Mouse (Mus musculus) CH12.LX (cell line): ENCODE measurements around the gene Dusp27. TPM values are rescaled to one million over a fixed set of nuclear protein-coding genes. Genes with fewer than 3 reads are reported as not detected.

ENCODE experiments used
- DNase-seq: peaks from one replicate; pipeline ENCODE4 v3.0.0-alpha.2; 2013; ENCODE audit errors: extremely low read depth
- H3K27ac ChIP-seq: 2 replicates; pipeline ENCODE4 v1.5.1; 2012; ENCODE audit warnings: low read depth, mild to moderate bottlenecking, control low read depth, moderate library complexity; ENCODE audit not compliant: insufficient read depth
- H3K27me3 ChIP-seq: replicated peaks from 2 replicates; pipeline ENCODE3; 2012; ENCODE audit warnings: inconsistent platforms
- H3K36me3 ChIP-seq, 2 experiments: replicated peaks in 1 of 2; 2 replicates each; pipeline versions ENCODE3 to v1.6.1; 2012; ENCODE audit warnings: inconsistent platforms in 1 of 2, low read length in 1 of 2, mild to moderate bottlenecking in 1 of 2, mixed read lengths in 1 of 2, moderate library complexity in 1 of 2; ENCODE audit not compliant: control insufficient read depth in 1 of 2, insufficient read depth in 1 of 2
- H3K4me1 ChIP-seq, 2 experiments: 2 replicates each; pipeline ENCODE4 v1.6.1; 2012; ENCODE audit warnings: inconsistent platforms in 1 of 2, moderate library complexity in 1 of 2; ENCODE audit not compliant: insufficient read depth in 2 of 2, control insufficient read depth in 1 of 2
- H3K4me2 ChIP-seq: 2 replicates; pipeline ENCODE4 v1.6.1; 2012; ENCODE audit warnings: low read depth, mild to moderate bottlenecking, control low read depth; ENCODE audit not compliant: poor library complexity, insufficient read depth, severe bottlenecking
- H3K4me3 ChIP-seq, 3 experiments: fragments of 150-350 bp in 1 of 3; sonication (generic) in 1 of 3; replicated peaks in 1 of 3; 2 replicates each; pipeline versions ENCODE3 to v1.5.1; 2011 to 2012; ENCODE audit warnings: low read depth in 2 of 3, low read length in 2 of 3, mild to moderate bottlenecking in 2 of 3, moderate library complexity in 2 of 3, control low read depth in 1 of 3, improper control_type of control experiment in 1 of 3, inconsistent platforms in 1 of 3, mixed read lengths in 1 of 3; ENCODE audit not compliant: poor library complexity in 1 of 3
- H3K79me2 ChIP-seq: replicated peaks from 2 replicates; pipeline ENCODE4 v1.6.1; 2012; ENCODE audit warnings: mild to moderate bottlenecking, moderate library complexity; ENCODE audit not compliant: control insufficient read depth, poor library complexity, insufficient read depth, severe bottlenecking; ENCODE audit errors: extremely low read depth
- H3K9ac ChIP-seq: 2 replicates; pipeline ENCODE4 v1.6.1; 2012; ENCODE audit warnings: low read depth, mild to moderate bottlenecking, control low read depth, moderate library complexity; ENCODE audit not compliant: insufficient read depth
- H3K9me3 ChIP-seq: replicated peaks from 2 replicates; pipeline ENCODE3; 2012; ENCODE audit warnings: low read length, inconsistent platforms, mixed read lengths
- BHLHE40 ChIP-seq: IDR thresholded peaks from 2 replicates; pipeline ENCODE4 v1.6.1; 2011; ENCODE audit warnings: mild to moderate bottlenecking, low read depth, low read length, improper control_type of control experiment
- CHD2 ChIP-seq: IDR thresholded peaks from 2 replicates; pipeline ENCODE4 v1.6.1; 2011; ENCODE audit warnings: low read length, improper control_type of control experiment
- CTCF ChIP-seq, 2 experiments: IDR thresholded peaks in 1 of 2; conservative IDR thresholded peaks in 1 of 2; 2 replicates each; pipeline ENCODE4 v1.5.1; 2011 to 2012; ENCODE audit warnings: low read depth in 2 of 2, low read length in 2 of 2, improper control_type of control experiment in 1 of 2, inconsistent platforms in 1 of 2, mild to moderate bottlenecking in 1 of 2, moderate library complexity in 1 of 2
- E2F4 ChIP-seq: IDR thresholded peaks from 2 replicates; pipeline ENCODE4 v1.6.1; 2011; ENCODE audit warnings: low read depth, low read length, improper control_type of control experiment; ENCODE audit not compliant: insufficient replicate concordance
- ELF1 ChIP-seq: IDR thresholded peaks from 2 replicates; pipeline ENCODE4 v1.6.1; 2014; ENCODE audit warnings: low read depth, mild to moderate bottlenecking, inconsistent platforms, low read length, improper control_type of control experiment
- JUN ChIP-seq: IDR thresholded peaks from 2 replicates; pipeline ENCODE4 v1.6.1; 2011; ENCODE audit warnings: low read depth, mild to moderate bottlenecking, low read length, improper control_type of control experiment, moderate library complexity; ENCODE audit not compliant: insufficient read depth
- JUND ChIP-seq: conservative IDR thresholded peaks from 2 replicates; pipeline ENCODE4 v1.6.1; 2011; ENCODE audit warnings: low read depth, low read length, improper control_type of control experiment
- MAFK ChIP-seq: IDR thresholded peaks from 2 replicates; pipeline ENCODE4 v1.6.1; 2011; ENCODE audit warnings: low read length, improper control_type of control experiment; ENCODE audit not compliant: insufficient replicate concordance
- MAX ChIP-seq: IDR thresholded peaks from 2 replicates; pipeline ENCODE4 v1.6.1; 2011; ENCODE audit warnings: low read length, improper control_type of control experiment
- MYC ChIP-seq: IDR thresholded peaks from 2 replicates; pipeline ENCODE4 v1.6.1; 2011; ENCODE audit warnings: low read depth, mild to moderate bottlenecking, improper control_type of control experiment, low read length
- NELFE ChIP-seq: IDR thresholded peaks from 2 replicates; pipeline ENCODE4 v1.6.1; 2011; ENCODE audit warnings: low read depth, low read length, improper control_type of control experiment
- POLR2A ChIP-seq: IDR thresholded peaks from 2 replicates; pipeline ENCODE4 v1.6.1; 2011; ENCODE audit warnings: low read depth, mild to moderate bottlenecking, improper control_type of control experiment, low read length
- POLR2AphosphoS2 ChIP-seq: IDR thresholded peaks from 2 replicates; pipeline ENCODE4 v1.6.1; 2011; ENCODE audit warnings: low read depth, low read length, improper control_type of control experiment
- RAD21 ChIP-seq: IDR thresholded peaks from 2 replicates; pipeline ENCODE4 v1.6.1; 2011; ENCODE audit warnings: low read depth, mild to moderate bottlenecking, low read length, improper control_type of control experiment, moderate library complexity
- RCOR1 ChIP-seq: conservative IDR thresholded peaks from 2 replicates; pipeline ENCODE4 v1.6.1; 2012; ENCODE audit warnings: low read depth, mild to moderate bottlenecking, inconsistent platforms, low read length, improper control_type of control experiment
- SIN3A ChIP-seq: IDR thresholded peaks from 2 replicates; pipeline ENCODE4 v1.6.1; 2012; ENCODE audit warnings: low read length, improper control_type of control experiment, inconsistent platforms
- TCF12 ChIP-seq: IDR thresholded peaks from 2 replicates; pipeline ENCODE4 v1.6.1; 2014; ENCODE audit warnings: low read depth, mild to moderate bottlenecking, inconsistent platforms, low read length, improper control_type of control experiment
- UBTF ChIP-seq: IDR thresholded peaks from 2 replicates; pipeline ENCODE4 v1.6.1; 2012; ENCODE audit warnings: low read depth, mild to moderate bottlenecking, inconsistent platforms, low read length, improper control_type of control experiment, moderate library complexity
- USF1 ChIP-seq: IDR thresholded peaks from 2 replicates; pipeline ENCODE4 v1.6.1; 2014; ENCODE audit warnings: low read depth, mild to moderate bottlenecking, inconsistent platforms, low read length, improper control_type of control experiment
- ZC3H11A ChIP-seq: IDR thresholded peaks from 2 replicates; pipeline ENCODE4 v1.6.1; 2012; ENCODE audit warnings: low read depth, mild to moderate bottlenecking, inconsistent platforms, low read length, improper control_type of control experiment
- ZKSCAN1 ChIP-seq: IDR thresholded peaks from 2 replicates; pipeline ENCODE4 v1.6.1; 2012; ENCODE audit warnings: low read depth, inconsistent platforms, low read length, improper control_type of control experiment, borderline replicate concordance
- ZNF384 ChIP-seq: IDR thresholded peaks from 2 replicates; pipeline ENCODE4 v1.6.1; 2012; ENCODE audit warnings: low read depth, low read length, improper control_type of control experiment, inconsistent platforms
- dilution Hi-C: fragments of 300-500 bp; cut with MboI; formaldehyde crosslinking; loops from 2 replicates; pipeline ENCODE4 v1.14.3; 2020; ENCODE audit warnings: low sequenced_read_pairs; ENCODE audit not compliant: extremely low pct_unique_long_range_greater_than_20kb, extremely low pct_ligation_motif_present
- in situ Hi-C: fragments of 300-500 bp; cut with MboI; formaldehyde crosslinking; loops from 3 replicates; pipeline ENCODE4 v1.14.3; 2019; ENCODE audit warnings: low sequenced_read_pairs, low pct_ligation_motif_present, low pct_unique_long_range_greater_than_20kb, mixed read lengths
- polyA plus RNA-seq: library from polyadenylated mRNA; unstranded; fragments of >175 nt; gene quantifications from 2 replicates; pipeline ENCODE4 v1.2.1, GENCODE M21; 2012; ENCODE audit warnings: low read depth; ENCODE audit not compliant: insufficient read length
- total RNA-seq, 2 experiments: library from RNA; depleted of rRNA; stranded (reverse); fragments of 300-350 nt in 1 of 2; fragments of >200 nt in 1 of 2; gene quantifications; 2 replicates each; pipeline ENCODE4 v1.2.3; 2012 to 2014

The Dusp27 gene
- total and polyA plus RNA-seq, 3 experiments: 0.06 TPM; not detected in 2

GRCm38 (mm10) chr1:166123045-166123444 lies 4.7 kb downstream of the Dusp27 start:
- DNase-seq: no peak
- in situ Hi-C loops: no loop called here
- dilution Hi-C loops: no loop called here
- no peaks in the 10 kb centered on the region for H3K9me3 ChIP-seq
- no peaks in the 10 kb centered on the region for H3K36me3 ChIP-seq
- H3K27me3 ChIP-seq: no peaks in the 10 kb centered on the region
- no peak overlapping the region for H3K4me3 ChIP-seq
- TF ChIP-seq ZC3H11A: no peak
- no peak for TF ChIP-seq TCF12
- TF ChIP-seq USF1: no peak
- no peak for TF ChIP-seq BHLHE40
- TF ChIP-seq CTCF (conservative IDR thresholded peaks at IDR 0.05 in 1 of 2, IDR thresholded peaks at IDR 0.05 in 1 of 2; ENCODE audit: low read depth in 2 of 2, low read length in 2 of 2): peak in 1 of 2 experiments; percentile 36; a peak in 2 of 4 replicates
- TF ChIP-seq RAD21: peak; percentile 3
- TF ChIP-seq ELF1: no peak
- no peak for TF ChIP-seq POLR2AphosphoS2
- no peak for TF ChIP-seq MAFK
- TF ChIP-seq RCOR1: no peak
- H3K4me2 ChIP-seq: no peak overlapping the region
- H3K9ac ChIP-seq: no peak overlapping the region
- no peaks in the 10 kb centered on the region for H3K79me2 ChIP-seq
- no peaks in the 10 kb centered on the region for H3K4me1 ChIP-seq
- no peak overlapping the region for H3K27ac ChIP-seq

GRCm38 (mm10) chr1:166122114-166122513 lies 5.6 kb downstream of the Dusp27 start:
- H3K4me2 ChIP-seq: no peak overlapping the region
- no peaks in the 10 kb centered on the region for H3K27me3 ChIP-seq
- H3K4me1 ChIP-seq: no peaks in the 10 kb centered on the region
- in situ Hi-C loops: no loop called here
- dilution Hi-C loops: no loop called here
- no peak overlapping the region for H3K9ac ChIP-seq
- no peaks in the 10 kb centered on the region for H3K79me2 ChIP-seq
- no peak overlapping the region for H3K4me3 ChIP-seq
- no peaks in the 10 kb centered on the region for H3K36me3 ChIP-seq
- no peaks in the 10 kb centered on the region for H3K9me3 ChIP-seq
- H3K27ac ChIP-seq: no peak overlapping the region
- DNase-seq: no peak
- TF ChIP-seq MYC: no peak
- TF ChIP-seq SIN3A: no peak
- TF ChIP-seq UBTF: no peak
- TF ChIP-seq JUND: no peak
- no peak for TF ChIP-seq ZNF384
- no peak for TF ChIP-seq ZC3H11A
- TF ChIP-seq CTCF (conservative IDR thresholded peaks at IDR 0.05 in 1 of 2, IDR thresholded peaks at IDR 0.05 in 1 of 2; ENCODE audit: low read depth in 2 of 2, low read length in 2 of 2): no peak
- TF ChIP-seq ZKSCAN1: no peak
- no peak for TF ChIP-seq CHD2
- no peak for TF ChIP-seq POLR2A
- TF ChIP-seq E2F4: no peak
- TF ChIP-seq NELFE: no peak
- TF ChIP-seq JUN: no peak
- TF ChIP-seq MAX: no peak
